Mouse (Mus musculus): Measurements from ENCODE around the gene Phldb3. TPM values are rescaled to one million over a fixed set of nuclear protein-coding genes. Genes with fewer than 3 reads are reported as not detected.

The Phldb3 gene
- total and polyA plus RNA-seq, 2 experiments from 2014 or later: 0.73 TPM; not detected in 1

DNA sequence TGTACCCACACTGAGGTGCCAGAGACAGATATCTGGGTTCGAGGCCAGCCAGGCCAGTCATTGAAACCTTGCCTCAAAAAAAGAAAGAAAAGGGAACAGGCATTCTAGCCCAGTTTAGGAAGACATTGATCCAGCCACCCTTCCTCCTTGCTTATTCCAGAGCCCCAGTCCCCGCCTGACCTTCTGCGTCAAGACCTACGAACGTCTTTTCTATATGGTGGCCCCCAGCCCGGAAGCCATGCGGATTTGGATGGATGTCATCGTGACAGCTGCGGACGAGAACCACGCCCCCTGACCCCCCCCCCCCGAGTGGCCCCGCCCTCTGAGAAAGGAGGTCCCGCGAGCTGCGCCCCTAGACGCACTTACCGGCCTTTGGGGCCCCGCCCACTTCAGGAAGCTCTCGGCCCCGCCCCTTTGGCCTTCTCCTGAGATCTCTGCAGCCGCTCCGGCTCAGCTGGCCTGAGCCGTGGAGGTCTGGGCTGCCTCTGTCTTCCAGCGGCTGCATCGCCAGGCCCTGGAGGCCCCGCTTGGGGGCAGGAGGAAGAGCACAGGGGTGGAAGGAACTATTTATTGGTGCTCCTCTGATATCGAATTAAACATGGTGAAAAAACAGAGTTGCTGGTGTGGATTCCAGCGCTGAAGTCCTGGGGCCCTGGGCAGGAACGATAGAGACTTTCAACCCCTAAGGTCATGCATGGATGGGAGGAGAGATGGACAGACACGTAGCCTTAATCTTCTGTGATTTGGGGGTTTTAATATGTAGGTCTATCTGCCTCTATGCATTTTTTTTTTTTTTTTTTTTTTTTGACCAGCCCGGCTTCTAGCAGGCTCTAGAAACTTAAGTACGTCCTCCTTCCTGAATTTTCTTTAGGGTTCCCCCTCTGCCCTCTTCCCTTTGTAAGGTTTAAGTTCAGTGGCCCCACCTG, 18.4 kb downstream of the Phldb3 start:
- H3K27ac ChIP-seq: no peak overlapping the region
- H3K4me2 ChIP-seq (ENCODE audit: low read depth, low read length): peak overlapping the region; percentile 59
- ATAC-seq (peak; percentile 76), DNase-seq (ENCODE audit: low spot score) (peak; percentile 83)
- no peaks in the 10 kb centered on the region for H3K36me3 ChIP-seq (ENCODE audit: insufficient read depth, low read length)
- 10% methylated on average over 32 of the region's 33 CpGs for WGBS
- H3K9me3 ChIP-seq (ENCODE audit: low read length): no peaks in the 10 kb centered on the region
- TF ChIP-seq CTCF (IDR thresholded peaks at IDR 0.05; ENCODE audit: low read depth): peak; percentile 13; the same call in 1 of the 2 replicates
- H3K4me1 ChIP-seq (ENCODE audit: insufficient read depth, low read length): no peaks in the 10 kb centered on the region
- no peaks in the 10 kb centered on the region for H3K27me3 ChIP-seq (ENCODE audit: insufficient read depth, low read length)
- peak overlapping the region; percentile 46; the same call in 1 of the 2 replicates for H3K9ac ChIP-seq (replicated peaks; ENCODE audit: low read length)
- H3K4me3 ChIP-seq (ENCODE audit: low read length): peak overlapping the region; percentile 24

DNA sequence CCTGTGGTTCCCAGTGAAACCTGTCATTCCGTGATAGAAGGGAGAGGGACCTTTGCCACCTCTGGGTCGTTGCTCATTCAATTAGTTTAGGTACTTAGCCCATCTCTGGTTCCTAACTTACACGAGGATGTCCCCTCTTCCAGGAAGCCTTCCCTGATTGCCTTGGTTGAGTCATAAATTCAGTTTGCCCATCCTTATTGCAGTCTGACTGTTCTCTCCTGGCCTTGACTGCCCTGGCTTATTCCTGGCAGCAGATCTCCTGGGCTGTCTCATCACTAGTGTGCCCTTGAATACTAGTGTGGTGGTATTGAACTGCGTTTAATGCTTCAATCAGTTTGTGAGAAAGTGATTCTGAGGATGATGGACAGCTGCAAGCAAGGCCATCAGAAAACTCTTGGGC, 19.1 kb downstream of the Phldb3 start:
- no peaks in the 10 kb centered on the region for H3K9me3 ChIP-seq (ENCODE audit: low read length)
- 77% methylated on average over 4 of the region's 4 CpGs for WGBS
- H3K4me1 ChIP-seq (ENCODE audit: insufficient read depth, low read length): no peaks in the 10 kb centered on the region
- no peak overlapping the region for H3K9ac ChIP-seq (replicated peaks; ENCODE audit: low read length)
- H3K4me3 ChIP-seq (ENCODE audit: low read length): no peak overlapping the region
- no peaks in the 10 kb centered on the region for H3K36me3 ChIP-seq (ENCODE audit: insufficient read depth, low read length)
- DNase-seq (ENCODE audit: low spot score) (no peak), ATAC-seq (no peak)
- H3K4me2 ChIP-seq (ENCODE audit: low read depth, low read length): no peak overlapping the region
- TF ChIP-seq CTCF (IDR thresholded peaks at IDR 0.05; ENCODE audit: low read depth): no peak
- no peaks in the 10 kb centered on the region for H3K27me3 ChIP-seq (ENCODE audit: insufficient read depth, low read length)
- H3K27ac ChIP-seq: no peak overlapping the region

DNA sequence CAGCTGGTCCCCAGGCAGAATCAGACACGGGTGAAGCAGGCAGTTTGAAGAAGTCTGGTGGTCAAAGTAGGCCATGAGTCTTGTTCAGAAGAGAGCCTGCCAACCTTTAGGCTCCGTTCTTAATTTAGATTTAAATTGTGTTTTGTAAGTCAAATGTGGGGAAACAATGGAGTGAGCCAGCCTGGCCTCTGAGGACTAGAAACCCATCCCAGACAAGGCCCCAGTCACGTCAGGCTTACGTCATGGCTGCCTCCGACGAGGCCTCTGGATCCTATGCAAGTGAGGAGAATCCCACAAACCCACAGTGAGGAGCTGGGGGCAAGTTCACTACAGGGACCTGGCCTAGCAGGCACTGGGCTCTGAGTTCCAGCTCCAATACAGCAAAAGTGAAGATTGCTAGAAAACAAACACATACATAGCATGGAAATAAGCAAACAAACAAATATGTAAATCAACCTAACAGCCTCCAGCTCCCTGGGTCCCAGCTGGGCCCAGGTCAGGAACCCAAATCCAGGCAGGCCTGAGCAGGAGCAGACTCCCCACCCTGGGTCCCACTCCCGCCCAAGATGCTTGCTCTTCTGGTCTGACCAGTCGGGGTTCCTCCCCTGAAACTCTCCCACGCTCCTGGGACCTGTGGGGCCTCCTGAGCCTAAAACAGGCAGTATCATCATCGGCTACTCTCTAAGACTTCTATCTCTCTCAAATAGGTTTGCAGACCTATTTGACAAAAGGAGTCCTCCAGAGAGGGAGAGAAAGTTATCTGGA, 19.7 kb downstream of the Phldb3 start:
- WGBS: 70% methylated on average over 10 of the region's 10 CpGs
- Histone ChIP-seq H3K27me3 (ENCODE audit: insufficient read depth, low read length) (no peaks in the 10 kb centered on the region), H3K4me2 (ENCODE audit: low read depth, low read length) (no peak overlapping the region), H3K9me3 (ENCODE audit: low read length) (no peaks in the 10 kb centered on the region), H3K4me3 (ENCODE audit: low read length) (no peak overlapping the region), H3K9ac (replicated peaks; ENCODE audit: low read length) (no peak overlapping the region), H3K4me1 (ENCODE audit: insufficient read depth, low read length) (no peaks in the 10 kb centered on the region), H3K27ac (no peak overlapping the region), H3K36me3 (ENCODE audit: insufficient read depth, low read length) (no peaks in the 10 kb centered on the region)
- ATAC-seq (no peak), DNase-seq (ENCODE audit: low spot score) (no peak)
- TF ChIP-seq CTCF (IDR thresholded peaks at IDR 0.05; ENCODE audit: low read depth): no peak

DNA sequence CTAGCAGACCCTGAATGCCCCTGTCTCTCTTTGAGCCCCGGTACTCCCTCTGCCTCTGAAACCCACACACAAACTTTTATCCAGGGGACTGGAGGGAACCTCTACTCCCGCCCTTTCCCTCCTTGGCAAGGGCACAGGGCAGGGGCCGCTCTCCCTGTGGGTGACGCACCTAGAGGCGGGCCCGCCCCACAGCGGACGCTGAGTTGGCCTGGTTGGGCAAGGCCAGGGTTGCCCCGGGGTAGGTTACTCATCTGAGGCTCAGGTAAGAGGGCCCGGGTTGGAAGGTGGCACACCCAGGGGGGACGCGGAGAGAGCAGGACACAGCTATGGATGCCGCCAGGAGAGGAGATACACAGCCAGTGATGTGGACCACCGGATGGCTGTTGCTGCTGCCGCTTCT, 25.7 kb downstream of the Phldb3 start, which contains the start of gene Lypd3:
TSS of gene Lypd3 (plus strand) at position 287 of the 400 bp plus-strand sequence.
- Histone ChIP-seq H3K4me1 (ENCODE audit: insufficient read depth, low read length) (peaks cover 6% of the 10 kb centered on the region; the same call in 1 of the 2 replicates), H3K27me3 (ENCODE audit: insufficient read depth, low read length) (peaks cover 24% of the 10 kb centered on the region), H3K36me3 (ENCODE audit: insufficient read depth, low read length) (no peaks in the 10 kb centered on the region), H3K27ac (no peak within 1 kb of the TSS), H3K4me3 (ENCODE audit: low read length) (peak within 1 kb of the TSS; percentile 6; the same call in 1 of the 2 replicates), H3K4me2 (ENCODE audit: low read depth, low read length) (0 out of 2 replicates have a peak within 1 kb of the TSS, but pooled peaks have one; percentile 23), H3K9ac (replicated peaks; ENCODE audit: low read length) (no peak within 1 kb of the TSS), H3K9me3 (ENCODE audit: low read length) (no peaks in the 10 kb centered on the region)
- no peak for DNase-seq (ENCODE audit: low spot score)
- ATAC-seq: no peak
- TF ChIP-seq CTCF (IDR thresholded peaks at IDR 0.05; ENCODE audit: low read depth): no peak
- WGBS: 22% methylated on average over 15 of the region's 15 CpGs

DNA sequence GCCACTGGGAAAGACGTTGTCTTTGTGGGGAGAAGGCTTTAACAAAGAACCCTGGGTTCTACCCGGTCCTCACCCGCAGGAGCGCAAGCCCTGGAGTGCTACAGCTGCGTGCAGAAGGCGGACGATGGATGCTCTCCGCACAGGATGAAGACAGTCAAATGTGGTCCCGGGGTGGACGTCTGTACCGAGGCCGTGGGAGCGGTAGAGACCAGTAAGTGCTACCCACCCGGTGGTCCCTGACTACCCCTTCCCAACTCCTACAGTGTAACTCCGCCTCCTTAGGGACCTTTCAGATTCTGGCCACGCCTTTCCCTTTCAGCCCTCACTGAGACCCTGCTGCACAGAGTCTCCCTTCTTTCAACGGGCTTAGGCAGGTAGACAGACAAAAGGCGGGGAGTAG, 26.5 kb downstream of the Phldb3 start:
- DNase-seq (ENCODE audit: low spot score): no peak
- H3K4me2 ChIP-seq (ENCODE audit: low read depth, low read length): 0 out of 2 replicates have a peak overlapping the region, but pooled peaks have one; percentile 23
- H3K27ac ChIP-seq: no peak overlapping the region
- H3K36me3 ChIP-seq (ENCODE audit: insufficient read depth, low read length): no peaks in the 10 kb centered on the region
- 0 out of 2 replicates have a peak, but pooled peaks have one; percentile 33 for ATAC-seq
- peak overlapping the region; percentile 6; the same call in 1 of the 2 replicates for H3K4me3 ChIP-seq (ENCODE audit: low read length)
- no peak for TF ChIP-seq CTCF (IDR thresholded peaks at IDR 0.05; ENCODE audit: low read depth)
- no peak overlapping the region for H3K9ac ChIP-seq (replicated peaks; ENCODE audit: low read length)
- no peaks in the 10 kb centered on the region for H3K9me3 ChIP-seq (ENCODE audit: low read length)
- peaks cover 24% of the 10 kb centered on the region for H3K27me3 ChIP-seq (ENCODE audit: insufficient read depth, low read length)
- 1% methylated on average over 18 of the region's 18 CpGs for WGBS
- H3K4me1 ChIP-seq (ENCODE audit: insufficient read depth, low read length): peaks cover 6% of the 10 kb centered on the region; the same call in 1 of the 2 replicates

GRCm38 (mm10) chr7:24638026-24638856, 27.7 kb downstream of the Phldb3 start:
- peak; percentile 54 for ATAC-seq
- no peak for TF ChIP-seq CTCF (IDR thresholded peaks at IDR 0.05; ENCODE audit: low read depth)

More at GRCm38 (mm10) chr7:24638026-24638856, 27.7 kb downstream of the Phldb3 start:
- peak; percentile 27 for DNase-seq (ENCODE audit: low spot score)
- peak overlapping the region; percentile 39 for H3K4me3 ChIP-seq (ENCODE audit: low read length)
- peaks cover 6% of the 10 kb centered on the region; the same call in 1 of the 2 replicates for H3K4me1 ChIP-seq (ENCODE audit: insufficient read depth, low read length)
- WGBS: 3% methylated on average over 35 of the region's 35 CpGs
- H3K27me3 ChIP-seq (ENCODE audit: insufficient read depth, low read length): peaks cover 24% of the 10 kb centered on the region
- H3K4me2 ChIP-seq (ENCODE audit: low read depth, low read length): peak overlapping the region; percentile 74
- H3K27ac ChIP-seq: no peak overlapping the region
- no peaks in the 10 kb centered on the region for H3K9me3 ChIP-seq (ENCODE audit: low read length)
- peak overlapping the region; percentile 35; the same call in 1 of the 2 replicates for H3K9ac ChIP-seq (replicated peaks; ENCODE audit: low read length)
- H3K36me3 ChIP-seq (ENCODE audit: insufficient read depth, low read length): no peaks in the 10 kb centered on the region
